In genomic region chr7:13293878-13294855, GRCm38 (mm10) we compare ENCODE assay signal across 13 mouse cellular contexts. TPM values are rescaled to one million over a fixed set of nuclear protein-coding genes. Genes with fewer than 3 reads are reported as not detected.
DNase-seq lines count a peak whose midpoint lies in the region; ATAC-seq and TF ChIP-seq lines count a peak whose summit lies in the region.
"Had no signal": no experiment of that assay in that cellular context is flagged by ENCODE, and none has a peak within 500 bp of the region (broad histone marks: within the 10 kb centered on the region; RNA-seq: fewer than 3 reads in every experiment).

No protein-coding gene starts in this region.

- no peak overlapping the region for H3K27ac ChIP-seq in embryonic facial prominence, embryonic 13.5 days
- H3K27ac ChIP-seq in embryonic facial prominence, embryonic 10.5 days (replicated peaks), result no peak overlapping the region
- no peak overlapping the region for H3K27ac ChIP-seq in liver, adult 2 months (replicated peaks; ENCODE audit: insufficient read depth, low read depth, low read length)
- H3K27ac ChIP-seq in liver, embryonic 11.5 days (ENCODE audit: low read depth, low read length), result no peak overlapping the region
- H3K27ac ChIP-seq in stomach, postnatal 0 days (replicated peaks), result no peak overlapping the region
- H3K27ac ChIP-seq: limb, embryonic 12.5 days; midbrain, embryonic 10.5 days had no signal

- H3K9ac ChIP-seq in embryonic facial prominence, embryonic 13.5 days, result no peak overlapping the region
- no peak overlapping the region for H3K9ac ChIP-seq in liver, adult 2 months (ENCODE audit: low read depth, low read length)
- H3K9ac ChIP-seq in liver, embryonic 11.5 days (ENCODE audit: low read depth, low read length), result no peak overlapping the region
- no peak overlapping the region for H3K9ac ChIP-seq in stomach, postnatal 0 days (ENCODE audit: low read length)
- H3K9ac ChIP-seq: limb, embryonic 12.5 days had no signal

- no peak for DNase-seq in embryonic facial prominence, embryonic 10.5 days (ENCODE audit: low spot score)
- DNase-seq in liver, adult 2 months (ENCODE audit: extremely low read depth, low read depth, low spot score), result peak; percentile 67
- DNase-seq in liver, embryonic 11.5 days (ENCODE audit: low spot score), result no peak
- peak; percentile 48 to 71 for DNase-seq in adrenal gland, postnatal 36 days
- no peak for DNase-seq in natural killer cell, adult 2 months (ENCODE audit: low spot score in 2 of 2)
- no peak for DNase-seq in stomach, postnatal 0 days (ENCODE audit: low spot score)
- DNase-seq in ovary, postnatal 10 days (ENCODE audit: low spot score), result no peak
- DNase-seq: cerebellum, adult 11-12 months; kidney, adult 9 months had no signal

- H3K36me3 ChIP-seq in embryonic facial prominence, embryonic 13.5 days, result peaks cover 91% of the 10 kb centered on the region
- H3K36me3 ChIP-seq in embryonic facial prominence, embryonic 10.5 days (replicated peaks), result peaks cover 100% of the 10 kb centered on the region
- no peaks in the 10 kb centered on the region for H3K36me3 ChIP-seq in liver, adult 2 months (ENCODE audit: control insufficient read depth, insufficient read depth, low read length)
- H3K36me3 ChIP-seq in liver, embryonic 11.5 days (ENCODE audit: control insufficient read depth, insufficient read depth, low read length), result peaks cover 71% of the 10 kb centered on the region
- H3K36me3 ChIP-seq in stomach, postnatal 0 days (ENCODE audit: control insufficient read depth, insufficient read depth, low read length), result peaks cover 22% of the 10 kb centered on the region; the same call in 1 of the 2 replicates

- H3K9me3 ChIP-seq in embryonic facial prominence, embryonic 13.5 days, result no peaks in the 10 kb centered on the region
- H3K9me3 ChIP-seq in embryonic facial prominence, embryonic 10.5 days, result no peaks in the 10 kb centered on the region
- H3K9me3 ChIP-seq in liver, embryonic 11.5 days (ENCODE audit: control insufficient read depth, low read length), result no peaks in the 10 kb centered on the region
- no peaks in the 10 kb centered on the region for H3K9me3 ChIP-seq in stomach, postnatal 0 days (ENCODE audit: control insufficient read depth, low read length)
- H3K9me3 ChIP-seq: limb, embryonic 12.5 days; midbrain, embryonic 10.5 days had no signal

- H3K4me2 ChIP-seq in embryonic facial prominence, embryonic 13.5 days, result no peak overlapping the region
- no peak overlapping the region for H3K4me2 ChIP-seq in liver, embryonic 11.5 days
- no peak overlapping the region for H3K4me2 ChIP-seq in stomach, postnatal 0 days (replicated peaks; ENCODE audit: low read depth)
- H3K4me2 ChIP-seq: limb, embryonic 12.5 days had no signal

- no peak overlapping the region for H3K4me3 ChIP-seq in embryonic facial prominence, embryonic 13.5 days
- H3K4me3 ChIP-seq in embryonic facial prominence, embryonic 10.5 days, result no peak overlapping the region
- H3K4me3 ChIP-seq in liver, adult 2 months (ENCODE audit: insufficient read depth, low read depth, low read length), result no peak overlapping the region
- no peak overlapping the region for H3K4me3 ChIP-seq in liver, embryonic 11.5 days (ENCODE audit: low read depth, low read length)
- H3K4me3 ChIP-seq in stomach, postnatal 0 days (ENCODE audit: low read depth, low read length), result no peak overlapping the region
- H3K4me3 ChIP-seq: limb, embryonic 12.5 days; midbrain, embryonic 10.5 days had no signal

- ATAC-seq in embryonic facial prominence, embryonic 13.5 days (ENCODE audit: insufficient number of reproducible peaks, insufficient read depth, low FRiP score, low TSS enrichment, low read depth), result 0 out of 2 replicates have a peak, but pooled peaks have one; percentile 45
- ATAC-seq in liver, embryonic 11.5 days (replicated peaks; ENCODE audit: low FRiP score), result no peak
- no peak for ATAC-seq in stomach, postnatal 0 days (ENCODE audit: low FRiP score, low TSS enrichment)
- ATAC-seq: forebrain, embryonic 16.5 days had no signal

- WGBS in embryonic facial prominence, embryonic 13.5 days, result 88% methylated on average over 11 of the region's 11 CpGs
- 91% methylated on average over 11 of the region's 11 CpGs for WGBS in embryonic facial prominence, embryonic 10.5 days
- WGBS in liver, adult 2 months, result 67% methylated on average over 11 of the region's 11 CpGs
- 84% methylated on average over 11 of the region's 11 CpGs for WGBS in liver, embryonic 11.5 days
- WGBS in stomach, postnatal 0 days, result 79% methylated on average over 11 of the region's 11 CpGs

- no peak for TF ChIP-seq CTCF in liver, adult 2 months (IDR thresholded peaks at IDR 0.05; ENCODE audit: low read depth, low read length)
- TF ChIP-seq CTCF in stomach, postnatal 0 days (IDR thresholded peaks at IDR 0.05; ENCODE audit: low read depth), result no peak

- no peaks in the 10 kb centered on the region for H3K27me3 ChIP-seq in embryonic facial prominence, embryonic 13.5 days
- H3K27me3 ChIP-seq in embryonic facial prominence, embryonic 10.5 days (replicated peaks; ENCODE audit: low read depth, poor library complexity, severe bottlenecking), result no peaks in the 10 kb centered on the region
- no peaks in the 10 kb centered on the region for H3K27me3 ChIP-seq in liver, adult 2 months (ENCODE audit: control insufficient read depth, insufficient read depth, low read length)
- no peaks in the 10 kb centered on the region for H3K27me3 ChIP-seq in liver, embryonic 11.5 days (replicated peaks; ENCODE audit: control insufficient read depth, insufficient read depth, low read length)
- no peaks in the 10 kb centered on the region for H3K27me3 ChIP-seq in stomach, postnatal 0 days (ENCODE audit: control insufficient read depth, insufficient read depth, low read length)
- H3K27me3 ChIP-seq: limb, embryonic 12.5 days had no signal

- no peak for TF ChIP-seq POLR2A in liver, adult 2 months (IDR thresholded peaks at IDR 0.05; ENCODE audit: extremely low read depth, insufficient read depth, low read length)

- no peaks in the 10 kb centered on the region for H3K79me2 ChIP-seq in liver, adult 2 months (ENCODE audit: control insufficient read depth, insufficient read depth, low read length)

- no peak for TF ChIP-seq EP300 in stomach, postnatal 0 days (optimal IDR thresholded peaks at IDR 0.05)

- H3K4me1 ChIP-seq in embryonic facial prominence, embryonic 13.5 days, result no peaks in the 10 kb centered on the region
- no peaks in the 10 kb centered on the region for H3K4me1 ChIP-seq in embryonic facial prominence, embryonic 10.5 days
- peaks cover 5% of the 10 kb centered on the region; the same call in 1 of the 2 replicates for H3K4me1 ChIP-seq in liver, adult 2 months (ENCODE audit: control insufficient read depth, insufficient read depth, low read length)
- no peaks in the 10 kb centered on the region for H3K4me1 ChIP-seq in liver, embryonic 11.5 days (replicated peaks; ENCODE audit: control insufficient read depth, insufficient read depth, low read length)
- H3K4me1 ChIP-seq in stomach, postnatal 0 days (replicated peaks; ENCODE audit: control insufficient read depth, insufficient read depth), result no peaks in the 10 kb centered on the region
- H3K4me1 ChIP-seq: limb, embryonic 12.5 days; midbrain, embryonic 10.5 days had no signal

RNA-seq across cellular contexts. Expression of gene Zswim9, which starts 15.6 kb away (rescaled TPM):
- 12.6 and 12.9 TPM in 2 replicates for polyA plus RNA-seq in embryonic facial prominence, embryonic 13.5 days (2015; fragmentation: Nextera tagmentation; extraction: Ambion mirVana)
- polyA plus RNA-seq in embryonic facial prominence, embryonic 10.5 days (2016; fragmentation: Nextera tagmentation; extraction: Ambion mirVana), result 9.4 and 12.6 TPM in 2 replicates
- total RNA-seq in liver, adult 2 months (2014; rRNA removed), result 3.1 TPM in 2 replicates
- polyA plus RNA-seq in liver, adult 2 months (2012; rRNA removed), result 1.0 and 1.5 TPM in 2 replicates
- polyA plus RNA-seq in liver, embryonic 11.5 days (2014; fragmentation: Nextera tagmentation; extraction: Ambion mirVana), result 2.9 and 4.0 TPM in 2 replicates
- total RNA-seq in adrenal gland, postnatal 36 days (2021), result 1 to 10 TPM; 7.1 to 8.4 TPM
- polyA plus RNA-seq in stomach, postnatal 0 days (2015; fragmentation: Nextera tagmentation; extraction: Ambion mirVana), result 2.1 and 2.9 TPM in 2 replicates

RNA-seq across cellular contexts. Expression of gene Lig1, which starts 17.1 kb away (rescaled TPM):
- polyA plus RNA-seq in embryonic facial prominence, embryonic 13.5 days (2015; fragmentation: Nextera tagmentation; extraction: Ambion mirVana), result 121 and 134 TPM in 2 replicates
- polyA plus RNA-seq in embryonic facial prominence, embryonic 10.5 days (2016; fragmentation: Nextera tagmentation; extraction: Ambion mirVana), result 160 and 162 TPM in 2 replicates
- total RNA-seq in liver, adult 2 months (2014; rRNA removed), result 1.3 and 3.2 TPM in 2 replicates
- 1.4 and 1.6 TPM in 2 replicates for polyA plus RNA-seq in liver, adult 2 months (2012; rRNA removed)
- polyA plus RNA-seq in liver, embryonic 11.5 days (2014; fragmentation: Nextera tagmentation; extraction: Ambion mirVana), result 171 and 177 TPM in 2 replicates
- total RNA-seq in adrenal gland, postnatal 36 days (2021), result 10 to 100 TPM; 12.3 to 12.8 TPM
- 29.0 and 32.6 TPM in 2 replicates for polyA plus RNA-seq in stomach, postnatal 0 days (2015; fragmentation: Nextera tagmentation; extraction: Ambion mirVana)

RNA-seq across cellular contexts. Expression of gene Pla2g4c, which starts 30.3 kb away (rescaled TPM):
- 1.1 and 1.8 TPM in 2 replicates for polyA plus RNA-seq in embryonic facial prominence, embryonic 13.5 days (2015; fragmentation: Nextera tagmentation; extraction: Ambion mirVana)
- polyA plus RNA-seq in embryonic facial prominence, embryonic 10.5 days (2016; fragmentation: Nextera tagmentation; extraction: Ambion mirVana), result 1.8 and 1.9 TPM in 2 replicates
- total RNA-seq in liver, adult 2 months (2014; rRNA removed), result 0.09 TPM in 1 of 2 replicates, not detected in the other
- 0.05 TPM in 1 of 2 replicates, not detected in the other for polyA plus RNA-seq in liver, adult 2 months (2012; rRNA removed)
- 1.3 and 2.1 TPM in 2 replicates for polyA plus RNA-seq in liver, embryonic 11.5 days (2014; fragmentation: Nextera tagmentation; extraction: Ambion mirVana)
- total RNA-seq in adrenal gland, postnatal 36 days (2021), result under 1 TPM; 0.16 to 0.46 TPM
- polyA plus RNA-seq in stomach, postnatal 0 days (2015; fragmentation: Nextera tagmentation; extraction: Ambion mirVana), result 1.1 and 1.2 TPM in 2 replicates

Comparison
In these comparisons a context has a peak if more than half of its experiments do, and no peak if none do; other contexts are left out.
1. DNase-seq: peak in liver, adult 2 months (single experiment) and adrenal gland, postnatal 36 days (2 of 2); none in embryonic facial prominence, embryonic 10.5 days (single experiment), liver, embryonic 11.5 days (single experiment), natural killer cell, adult 2 months (0 of 2), stomach, postnatal 0 days (single experiment) and ovary, postnatal 10 days (single experiment).
2. RNA of gene Lig1, which starts 17.1 kb away (polyA plus RNA-seq): 171 to 177 TPM in liver, embryonic 11.5 days, 160 to 162 TPM in embryonic facial prominence, embryonic 10.5 days, 121 to 134 TPM in embryonic facial prominence, embryonic 13.5 days and 29.0 to 32.6 TPM in stomach, postnatal 0 days; 1.4 to 1.6 TPM in liver, adult 2 months; every median in the first group is over 10 times any median in the second.